Mouse (Mus musculus) embryonic fibroblast, embryonic 13.5 days (primary cell): ENCODE measurements around the gene Xirp1. TPM values are rescaled to one million over a fixed set of nuclear protein-coding genes. Genes with fewer than 3 reads are reported as not detected.

Source experiments
- H3K27ac ChIP-seq: 2 replicates; pipeline ENCODE4 v1.5.1; 2012; ENCODE audit warnings: low read length, control low read depth, inconsistent platforms; ENCODE audit not compliant: insufficient read depth
- H3K4me1 ChIP-seq: 2 replicates; pipeline ENCODE4 v1.6.1; 2011; ENCODE audit warnings: low read length; ENCODE audit not compliant: control insufficient read depth, insufficient read depth
- H3K4me3 ChIP-seq: 2 replicates; pipeline ENCODE4 v1.5.1; 2011; ENCODE audit warnings: mild to moderate bottlenecking, control low read depth, low read length; ENCODE audit not compliant: insufficient read depth
- CTCF ChIP-seq: IDR thresholded peaks from 2 replicates; pipeline ENCODE4 v1.5.1; 2011; ENCODE audit warnings: mild to moderate bottlenecking, control low read depth, low read length, moderate library complexity, borderline replicate concordance; ENCODE audit not compliant: insufficient read depth
- POLR2A ChIP-seq: IDR thresholded peaks from 2 replicates; pipeline ENCODE4 v1.6.1; 2011; ENCODE audit warnings: low read depth, mild to moderate bottlenecking, control low read depth, low read length, moderate library complexity
- polyA plus RNA-seq: library from polyadenylated mRNA; stranded (reverse); fragments of >200 nt; gene quantifications from 2 replicates; pipeline ENCODE4 v1.2.4, GENCODE M21; 2011; ENCODE audit warnings: low read depth; ENCODE audit not compliant: missing spikeins, insufficient read length

Gene Xirp1
- polyA plus RNA-seq, 1 experiment, result not detected

- no peak overlapping the region for H3K27ac ChIP-seq
- H3K4me3 ChIP-seq, result no peak overlapping the region
- TF ChIP-seq POLR2A, result no peak
- no peak for TF ChIP-seq CTCF
- peaks cover 14% of the 10 kb centered on the region for H3K4me1 ChIP-seq
Measured at GRCm38 (mm10) chr9:120009871-120010270, 13.5 kb downstream of the Xirp1 start.

- TF ChIP-seq CTCF, result no peak
- TF ChIP-seq POLR2A, result no peak
- H3K4me3 ChIP-seq, result no peak overlapping the region
- H3K4me1 ChIP-seq, result peaks cover 14% of the 10 kb centered on the region
- H3K27ac ChIP-seq, result no peak overlapping the region
Measured at GRCm38 (mm10) chr9:120009226-120009841, 14.1 kb downstream of the Xirp1 start.

GRCm38 (mm10) chr9:120007833-120008232 lies 15.6 kb downstream of the Xirp1 start:
- Histone ChIP-seq H3K27ac (no peak overlapping the region), H3K4me1 (0 out of 2 replicates have a peak, but pooled peaks cover 5% of the 10 kb centered on the region), H3K4me3 (no peak overlapping the region)
- TF ChIP-seq POLR2A (no peak), CTCF (no peak)

DNA sequence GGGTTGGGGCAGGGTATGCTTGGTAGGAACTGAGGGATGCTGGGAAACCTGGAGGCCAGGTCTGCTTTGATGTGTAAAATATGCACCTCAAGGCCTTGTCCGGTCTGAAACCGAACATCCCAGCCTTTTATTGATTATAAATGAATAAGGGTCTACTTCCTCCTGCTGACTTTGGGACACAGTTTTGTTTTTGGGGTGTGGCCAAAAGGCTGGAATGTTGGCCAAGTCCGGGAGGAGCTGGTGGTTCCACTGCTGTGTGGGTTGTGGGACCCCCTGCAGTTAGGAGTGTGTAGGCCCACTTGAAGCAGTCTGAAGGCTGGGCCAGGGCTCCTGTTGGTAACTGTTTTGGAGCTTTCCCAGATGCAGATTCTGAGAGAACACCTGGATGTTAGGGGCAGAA lies 17.5 kb downstream of the Xirp1 start:
- Histone ChIP-seq H3K4me3 (no peak overlapping the region), H3K4me1 (no peaks in the 10 kb centered on the region; the same call in 1 of the 2 replicates), H3K27ac (no peak overlapping the region)
- no peak for TF ChIP-seq POLR2A
- TF ChIP-seq CTCF, result no peak

DNA sequence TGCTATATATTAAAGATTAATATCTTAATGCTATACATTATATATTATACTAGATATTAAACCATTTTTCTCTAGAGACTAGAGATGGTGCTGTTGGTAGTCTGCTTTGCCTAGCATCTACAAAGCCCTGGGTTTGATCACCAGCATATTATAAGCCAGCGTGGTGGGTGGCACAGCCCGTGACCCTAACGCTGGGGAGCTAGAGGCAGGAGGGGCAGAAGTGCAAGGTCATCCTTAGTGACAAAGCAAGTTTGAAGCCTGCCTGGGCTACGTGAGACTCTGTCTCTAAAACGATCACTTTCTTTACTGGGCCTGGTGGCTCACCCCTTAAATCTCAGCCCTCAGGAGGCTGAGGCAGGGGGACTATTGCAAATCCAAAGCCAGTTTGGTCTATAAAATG lies 20.5 kb downstream of the Xirp1 start:
- TF ChIP-seq CTCF (no peak), POLR2A (no peak)
- H3K27ac ChIP-seq, result no peak overlapping the region
- H3K4me3 ChIP-seq, result no peak overlapping the region
- no peaks in the 10 kb centered on the region; the same call in 1 of the 2 replicates for H3K4me1 ChIP-seq

DNA sequence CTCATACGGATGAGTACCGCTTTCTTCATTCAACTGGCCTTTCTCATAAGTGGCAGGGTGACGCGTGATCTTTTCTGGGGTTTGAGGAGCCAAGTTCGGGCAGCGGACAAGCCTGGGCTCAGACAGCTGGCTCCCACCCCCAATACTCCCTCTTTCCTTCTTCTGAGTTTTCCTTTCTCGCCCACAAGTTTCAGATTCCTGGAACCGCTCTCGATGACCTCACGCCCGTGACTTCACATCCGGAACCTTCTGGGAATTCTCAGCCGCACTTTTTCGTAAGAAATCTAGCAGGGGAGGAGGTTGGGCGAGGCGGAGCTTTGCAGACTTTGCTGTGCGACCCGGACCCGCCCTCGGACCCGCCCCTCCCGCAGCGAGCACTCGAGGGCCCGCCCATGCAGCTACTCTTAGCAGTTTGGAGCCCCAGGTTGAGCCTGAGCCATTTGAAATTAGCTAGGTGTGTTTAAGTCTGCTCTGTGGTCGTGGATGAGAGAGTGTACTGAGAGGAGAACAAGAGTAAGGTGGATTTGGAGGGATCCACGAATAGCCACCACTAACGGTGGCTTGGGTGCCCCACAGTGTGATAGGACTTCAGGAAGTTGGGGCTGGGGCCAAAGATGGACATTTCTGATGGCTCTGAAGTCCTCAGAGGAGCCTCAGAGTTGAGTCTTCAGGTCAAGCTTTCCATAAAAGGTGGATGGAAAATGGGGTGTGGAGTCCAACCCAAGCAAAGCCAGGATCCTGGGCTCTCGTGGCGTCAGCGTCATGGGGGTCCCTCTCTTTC lies 21.3 kb downstream of the Xirp1 start:
- TF ChIP-seq CTCF, result no peak
- peak; percentile 61 for TF ChIP-seq POLR2A
- Histone ChIP-seq H3K4me3 (peak overlapping the region; percentile 20), H3K27ac (peak overlapping the region; percentile 80), H3K4me1 (no peaks in the 10 kb centered on the region; the same call in 1 of the 2 replicates)

GRCm38 (mm10) chr9:120000761-120001160 lies 22.6 kb downstream of the Xirp1 start:
- Histone ChIP-seq H3K27ac (no peak overlapping the region), H3K4me1 (no peaks in the 10 kb centered on the region; the same call in 1 of the 2 replicates), H3K4me3 (no peak overlapping the region)
- no peak for TF ChIP-seq POLR2A

GRCm38 (mm10) chr9:119999636-120000035 lies 23.8 kb downstream of the Xirp1 start:
- Histone ChIP-seq H3K4me1 (no peaks in the 10 kb centered on the region; the same call in 1 of the 2 replicates), H3K27ac (no peak overlapping the region), H3K4me3 (no peak overlapping the region)
- TF ChIP-seq CTCF (no peak), POLR2A (no peak)

DNA sequence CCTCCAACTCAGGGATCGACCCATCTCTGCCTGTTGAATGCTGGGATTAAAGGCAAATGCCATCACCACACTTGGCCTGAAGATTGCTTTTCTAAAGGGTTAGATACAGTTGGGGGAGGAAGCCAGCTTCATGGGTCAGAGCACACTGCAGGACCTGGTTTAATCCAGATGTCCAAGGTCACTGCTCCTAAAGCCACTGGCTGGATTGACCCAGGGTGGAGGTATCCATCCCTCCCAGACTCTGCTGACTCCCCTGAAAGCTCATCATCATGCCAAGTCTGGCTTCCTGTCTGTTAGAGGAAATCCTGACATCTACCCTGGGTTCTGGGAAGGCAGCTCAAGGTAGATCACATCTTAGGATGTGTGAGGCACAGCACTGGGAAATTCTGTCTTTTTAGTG lies 24.6 kb downstream of the Xirp1 start:
- Histone ChIP-seq H3K4me3 (no peak overlapping the region), H3K27ac (no peak overlapping the region), H3K4me1 (no peaks in the 10 kb centered on the region; the same call in 1 of the 2 replicates)
- TF ChIP-seq CTCF, result no peak
- no peak for TF ChIP-seq POLR2A

DNA sequence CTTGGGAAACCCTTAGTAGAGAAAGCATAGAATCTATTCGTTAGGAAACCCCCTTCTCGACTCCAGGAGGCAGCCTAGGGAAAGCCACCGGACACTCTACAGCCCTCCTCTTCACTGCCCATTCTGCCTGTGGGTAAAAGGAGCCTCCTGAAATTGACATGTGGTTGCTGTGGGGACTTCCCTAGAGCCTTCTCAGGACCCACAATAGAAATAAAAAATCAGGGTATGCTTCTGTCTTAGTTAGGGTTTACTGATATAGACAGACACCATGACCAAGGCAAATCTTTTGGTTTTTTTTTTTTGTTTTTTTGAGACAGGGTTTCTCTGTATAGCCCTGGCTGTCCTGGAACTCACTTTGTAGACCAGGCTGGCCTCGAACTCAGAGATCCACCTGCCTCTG lies 27.3 kb downstream of the Xirp1 start:
- no peaks in the 10 kb centered on the region for H3K4me1 ChIP-seq
- no peak overlapping the region for H3K27ac ChIP-seq
- TF ChIP-seq CTCF (no peak), POLR2A (no peak)
- no peak overlapping the region for H3K4me3 ChIP-seq
